Mouse (Mus musculus) CD4-positive helper T cell, adult 2 months (primary cell): ENCODE data around the gene Nnat.

ENCODE experiments used
- DNase-seq: peaks from one replicate; pipeline ENCODE4 v3.0.0-alpha.2; 2012; ENCODE audit warnings: low read depth, missing footprints, low spot score

Nnat gene

DNA sequence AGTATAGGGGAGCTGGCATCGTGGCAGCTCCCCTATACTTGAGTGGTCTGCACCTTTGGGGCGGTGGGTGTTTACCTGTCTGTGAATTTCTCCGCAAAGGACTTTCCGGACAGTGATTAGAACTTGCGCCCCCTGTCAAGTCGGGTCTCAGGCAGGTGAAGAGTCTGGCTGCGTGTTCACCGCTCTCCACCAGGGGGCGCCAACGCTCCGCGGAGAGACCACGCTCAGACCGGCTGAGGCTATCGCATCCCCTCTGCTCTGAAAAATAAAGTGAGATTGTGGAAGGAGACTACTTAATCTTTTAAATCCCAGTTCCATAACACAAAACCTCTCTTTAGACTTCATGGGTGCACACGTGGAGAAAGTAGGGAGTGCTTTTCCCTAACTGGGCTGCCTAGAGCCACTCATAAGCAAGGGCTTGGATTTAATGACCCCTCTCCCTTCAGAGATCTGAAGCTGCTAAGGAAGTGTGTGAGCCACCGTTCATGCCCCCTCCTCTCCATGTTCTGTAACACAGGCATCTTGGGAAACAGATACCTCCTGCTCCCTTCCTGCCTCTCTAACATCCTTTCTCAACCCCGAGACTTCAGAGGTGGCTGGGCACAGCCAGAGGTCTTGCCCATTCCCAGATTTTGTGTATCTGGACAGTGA, 45.3 kb downstream of the Nnat start:
- peak; percentile 58 for DNase-seq

DNA sequence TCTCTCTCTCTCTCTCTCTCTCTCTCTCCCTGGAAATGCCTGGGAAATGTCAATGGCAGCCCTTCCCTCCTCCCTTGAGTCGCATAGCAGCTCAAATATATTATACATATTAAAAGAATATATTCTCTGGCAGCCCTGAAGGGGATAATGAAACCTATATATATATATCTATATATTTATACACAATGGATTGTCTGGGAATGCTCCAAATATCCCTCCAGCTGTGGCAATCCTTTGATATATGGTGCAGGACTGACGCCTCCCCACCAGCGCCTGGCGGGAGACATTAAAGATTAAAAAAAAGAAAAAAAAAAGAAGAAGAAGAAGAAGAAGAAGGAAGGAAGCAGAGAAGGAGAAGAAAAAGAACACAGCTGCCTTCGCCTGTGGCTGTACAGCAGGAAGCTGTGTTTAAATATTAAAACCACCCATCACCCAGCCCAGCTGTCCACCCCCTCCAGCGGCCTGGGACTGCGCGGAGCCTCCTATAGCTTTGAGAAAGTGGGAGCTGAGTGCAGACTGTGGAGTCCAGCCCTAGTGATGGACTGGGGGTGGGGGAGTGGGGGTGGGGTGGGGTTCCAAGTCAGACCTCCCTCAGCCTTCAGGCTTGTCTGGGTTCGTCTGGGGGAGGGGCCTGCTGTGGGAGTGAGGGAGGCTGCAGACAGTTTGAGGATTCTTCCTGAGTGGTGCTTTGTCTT, 47.8 kb downstream of the Nnat start:
- no peak for DNase-seq

GRCm38 (mm10) chr2:157611735-157612134, 51.9 kb downstream of the Nnat start:
- DNase-seq, result no peak
